Mouse (Mus musculus): ENCODE results near the gene Ppp2r3a.
A peak's percentile ranks its signal among the peaks of the same experiment; 100 is the strongest.

Ppp2r3a gene

GRCm38 (mm10) chr9:101250981-101251643, 483 bp downstream of the Ppp2r3a start:
- peak; percentile 69 for DNase-seq (ENCODE audit: low spot score)

GRCm38 (mm10) chr9:101250486-101250885, 1.1 kb downstream of the Ppp2r3a start:
- no peak for DNase-seq (ENCODE audit: low spot score)

- DNase-seq (ENCODE audit: low spot score), result no peak
These were observed 2.0 kb downstream of the Ppp2r3a start for GRCm38 (mm10) chr9:101249626-101250025.

GRCm38 (mm10) chr9:101247541-101247940, 4.1 kb downstream of the Ppp2r3a start:
- no peak for DNase-seq (ENCODE audit: low spot score)

GRCm38 (mm10) chr9:101245493-101245892, 6.1 kb downstream of the Ppp2r3a start:
- no peak for DNase-seq (ENCODE audit: low spot score)

GRCm38 (mm10) chr9:101243711-101244110, 7.9 kb downstream of the Ppp2r3a start:
- DNase-seq (ENCODE audit: low spot score), result no peak

GRCm38 (mm10) chr9:101240161-101240560, 11.4 kb downstream of the Ppp2r3a start:
- DNase-seq (ENCODE audit: low spot score), result no peak

GRCm38 (mm10) chr9:101235786-101236185, 15.8 kb downstream of the Ppp2r3a start:
- no peak for DNase-seq (ENCODE audit: low spot score)

- no peak for DNase-seq (ENCODE audit: low spot score)
These were observed 19.6 kb downstream of the Ppp2r3a start for GRCm38 (mm10) chr9:101232034-101232433.

- DNase-seq (ENCODE audit: low spot score), result no peak
These were observed 21.6 kb downstream of the Ppp2r3a start for GRCm38 (mm10) chr9:101230028-101230427.

GRCm38 (mm10) chr9:101228892-101229291, 22.7 kb downstream of the Ppp2r3a start:
- no peak for DNase-seq (ENCODE audit: low spot score)

GRCm38 (mm10) chr9:101207984-101208383, 43.6 kb downstream of the Ppp2r3a start:
- no peak for DNase-seq (ENCODE audit: low spot score)

- DNase-seq (ENCODE audit: low spot score), result no peak
These were observed 45.1 kb downstream of the Ppp2r3a start for GRCm38 (mm10) chr9:101206516-101206915.

GRCm38 (mm10) chr9:101205216-101205615, 46.4 kb downstream of the Ppp2r3a start:
- DNase-seq (ENCODE audit: low spot score), result no peak

- no peak for DNase-seq (ENCODE audit: low spot score)
These were observed 47.5 kb downstream of the Ppp2r3a start for GRCm38 (mm10) chr9:101204059-101204458.

GRCm38 (mm10) chr9:101200627-101201026, 51.0 kb downstream of the Ppp2r3a start:
- DNase-seq (ENCODE audit: low spot score), result no peak

GRCm38 (mm10) chr9:101198804-101199203, 52.8 kb downstream of the Ppp2r3a start:
- no peak for DNase-seq (ENCODE audit: low spot score)

GRCm38 (mm10) chr9:101198261-101198660, 53.3 kb downstream of the Ppp2r3a start:
- DNase-seq (ENCODE audit: low spot score), result no peak

GRCm38 (mm10) chr9:101181962-101182701, 69.5 kb downstream of the Ppp2r3a start:
- DNase-seq (ENCODE audit: low spot score), result peak; percentile 60

GRCm38 (mm10) chr9:101181291-101181690, 70.3 kb downstream of the Ppp2r3a start:
- no peak for DNase-seq (ENCODE audit: low spot score)

- no peak for DNase-seq (ENCODE audit: low spot score)
These were observed 71.4 kb downstream of the Ppp2r3a start for GRCm38 (mm10) chr9:101180234-101180633.

- no peak for DNase-seq (ENCODE audit: low spot score)
These were observed 91.0 kb downstream of the Ppp2r3a start for GRCm38 (mm10) chr9:101160627-101161026.

- DNase-seq (ENCODE audit: low spot score), result no peak
These were observed 91.5 kb downstream of the Ppp2r3a start for GRCm38 (mm10) chr9:101160092-101160491.

- DNase-seq (ENCODE audit: low spot score), result no peak
These were observed 92.2 kb downstream of the Ppp2r3a start for GRCm38 (mm10) chr9:101159431-101159830.
